Mouse (Mus musculus): ENCODE results near the gene Atg10. TPM values are rescaled to one million over a fixed set of nuclear protein-coding genes. Genes with fewer than 3 reads are reported as not detected.
"Not testable (repeated sequence)": the region's sequence is repeated elsewhere in the genome, so short reads cannot be mapped to it uniquely, and the experiment has no call there.

Atg10 gene
- polyA plus RNA-seq (2014; fragmentation: Nextera tagmentation; extraction: Ambion mirVana): 7.9 and 8.2 TPM in 2 replicates

DNA sequence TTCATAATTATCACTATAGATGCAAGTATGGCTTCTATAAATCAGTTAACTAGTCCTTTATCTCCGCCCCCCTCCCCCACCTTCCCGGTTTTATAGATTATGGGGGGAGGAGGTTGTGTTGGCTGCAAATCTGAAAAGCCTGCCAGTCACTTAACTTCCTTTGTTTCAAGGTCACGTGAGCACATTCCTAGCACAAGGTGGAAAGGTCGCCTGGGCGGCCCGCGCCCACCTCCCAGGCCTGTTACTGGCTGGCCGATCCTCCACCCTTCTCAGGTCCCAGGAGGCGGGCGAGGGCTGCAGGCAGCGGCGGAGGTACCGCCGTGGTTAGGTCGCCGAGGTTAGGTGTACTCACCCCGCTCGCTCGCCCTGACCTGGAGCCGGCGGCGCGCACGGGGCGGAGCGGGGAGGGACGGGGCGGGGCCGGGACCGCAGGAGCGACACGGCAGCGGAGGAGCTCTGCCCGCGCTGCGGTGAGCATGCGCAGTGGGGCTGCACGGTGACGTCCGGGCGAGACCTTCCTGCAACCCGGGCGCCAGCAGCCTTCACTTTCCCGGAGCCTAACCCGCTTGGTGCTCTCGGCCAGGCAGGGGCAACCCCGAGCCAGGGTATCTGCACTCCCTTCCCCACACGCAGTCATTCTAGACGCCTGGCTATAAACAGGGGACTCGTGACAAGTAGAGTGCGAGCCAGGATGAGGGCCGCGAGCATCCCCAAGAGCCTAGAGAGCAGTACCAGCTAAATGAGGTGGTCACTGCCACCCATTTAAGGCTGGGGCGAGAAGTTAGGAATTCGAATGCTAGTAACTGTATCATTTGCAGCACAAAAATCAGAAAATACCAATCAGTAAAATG lies at the start of gene Atg10:
Gene Atg10, minus strand, starts transcription at position 382 of the 851 bp plus-strand sequence.
- WGBS: under 1% methylated on average over 55 of the region's 55 CpGs
- Histone ChIP-seq H3K4me1 (replicated peaks; ENCODE audit: control insufficient read depth, insufficient read depth, low read length) (peaks cover 6% of the 10 kb centered on the region), H3K4me3 (ENCODE audit: low read depth, low read length) (peak within 1 kb of the TSS; percentile 73), H3K9ac (ENCODE audit: low read depth, low read length) (peak within 1 kb of the TSS; percentile 78), H3K27me3 (replicated peaks; ENCODE audit: control insufficient read depth, insufficient read depth, low read length) (no peaks in the 10 kb centered on the region), H3K36me3 (ENCODE audit: control insufficient read depth, insufficient read depth, low read length) (no peaks in the 10 kb centered on the region), H3K27ac (ENCODE audit: low read depth, low read length) (peak within 1 kb of the TSS; percentile 86), H3K4me2 (peak within 1 kb of the TSS; percentile 70), H3K9me3 (ENCODE audit: control insufficient read depth, low read length) (no peaks in the 10 kb centered on the region)
- DNase-seq (ENCODE audit: low spot score) (peak; percentile 95), ATAC-seq (replicated peaks; ENCODE audit: low FRiP score) (peak; percentile 98)

GRCm38 (mm10) chr13:91252406-91252805 lies 28.6 kb upstream of the Atg10 start:
- Histone ChIP-seq H3K27me3 (replicated peaks; ENCODE audit: control insufficient read depth, insufficient read depth, low read length) (no peaks in the 10 kb centered on the region), H3K36me3 (ENCODE audit: control insufficient read depth, insufficient read depth, low read length) (no peaks in the 10 kb centered on the region), H3K9me3 (ENCODE audit: control insufficient read depth, low read length) (no peaks in the 10 kb centered on the region), H3K4me1 (replicated peaks; ENCODE audit: control insufficient read depth, insufficient read depth, low read length) (no peaks in the 10 kb centered on the region), H3K4me3 (ENCODE audit: low read depth, low read length) (no peak overlapping the region), H3K27ac (ENCODE audit: low read depth, low read length) (no peak overlapping the region), H3K4me2 (no peak overlapping the region), H3K9ac (ENCODE audit: low read depth, low read length) (no peak overlapping the region)
- DNase-seq (ENCODE audit: low spot score): no peak
- ATAC-seq (replicated peaks; ENCODE audit: low FRiP score): no peak
- WGBS: 83% methylated on average over 3 of the region's 3 CpGs

GRCm38 (mm10) chr13:91251636-91252035 lies 27.9 kb upstream of the Atg10 start:
- 60% methylated on average over 1 of the region's 1 CpGs for WGBS
- no peaks in the 10 kb centered on the region for H3K4me1 ChIP-seq (replicated peaks; ENCODE audit: control insufficient read depth, insufficient read depth, low read length)
- H3K9ac ChIP-seq (ENCODE audit: low read depth, low read length): no peak overlapping the region
- H3K36me3 ChIP-seq (ENCODE audit: control insufficient read depth, insufficient read depth, low read length): no peaks in the 10 kb centered on the region
- H3K4me2 ChIP-seq: no peak overlapping the region
- DNase-seq (ENCODE audit: low spot score) (no peak), ATAC-seq (replicated peaks; ENCODE audit: low FRiP score) (no peak)
- H3K9me3 ChIP-seq (ENCODE audit: control insufficient read depth, low read length): no peaks in the 10 kb centered on the region
- no peak overlapping the region for H3K4me3 ChIP-seq (ENCODE audit: low read depth, low read length)
- H3K27ac ChIP-seq (ENCODE audit: low read depth, low read length): no peak overlapping the region
- no peaks in the 10 kb centered on the region for H3K27me3 ChIP-seq (replicated peaks; ENCODE audit: control insufficient read depth, insufficient read depth, low read length)

- 62% methylated on average over 2 of the region's 2 CpGs for WGBS
- not testable (repeated sequence) for ATAC-seq (replicated peaks; ENCODE audit: low FRiP score)
These were observed 26.3 kb upstream of the Atg10 start for GRCm38 (mm10) chr13:91250050-91250449.

DNA sequence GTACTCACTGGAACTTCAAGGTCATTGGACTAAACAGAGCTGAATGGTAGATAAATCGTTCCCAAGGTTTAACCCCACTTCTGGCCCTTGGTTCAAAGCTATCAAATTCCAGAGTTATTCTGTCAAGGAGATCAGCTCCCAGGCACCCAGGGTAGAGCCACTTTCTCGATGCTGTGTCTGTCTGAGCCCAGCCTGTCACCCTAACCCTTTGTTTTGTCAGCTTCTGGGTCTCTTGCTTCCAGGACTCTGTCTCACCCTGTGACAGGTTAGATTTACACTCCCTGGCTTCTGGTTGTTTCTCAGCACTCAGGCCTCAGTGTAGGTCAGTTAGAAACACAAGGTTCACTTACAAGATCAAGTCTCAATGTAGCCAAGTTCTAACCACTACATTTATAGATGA lies 22.7 kb upstream of the Atg10 start:
- Histone ChIP-seq H3K27ac (ENCODE audit: low read depth, low read length) (no peak overlapping the region), H3K36me3 (ENCODE audit: control insufficient read depth, insufficient read depth, low read length) (no peaks in the 10 kb centered on the region), H3K9ac (ENCODE audit: low read depth, low read length) (no peak overlapping the region), H3K4me1 (replicated peaks; ENCODE audit: control insufficient read depth, insufficient read depth, low read length) (no peaks in the 10 kb centered on the region), H3K27me3 (replicated peaks; ENCODE audit: control insufficient read depth, insufficient read depth, low read length) (no peaks in the 10 kb centered on the region), H3K4me3 (ENCODE audit: low read depth, low read length) (no peak overlapping the region), H3K4me2 (no peak overlapping the region), H3K9me3 (ENCODE audit: control insufficient read depth, low read length) (no peaks in the 10 kb centered on the region)
- ATAC-seq (replicated peaks; ENCODE audit: low FRiP score): no peak
- 63% methylated on average over 2 of the region's 2 CpGs for WGBS
- no peak for DNase-seq (ENCODE audit: low spot score)

More at GRCm38 (mm10) chr13:91250050-91250449, 26.3 kb upstream of the Atg10 start:
- H3K4me1 ChIP-seq (replicated peaks; ENCODE audit: control insufficient read depth, insufficient read depth, low read length); DNase-seq (ENCODE audit: low spot score); H3K9ac ChIP-seq (ENCODE audit: low read depth, low read length); H3K4me2 ChIP-seq; H3K27ac ChIP-seq (ENCODE audit: low read depth, low read length); H3K27me3 ChIP-seq (replicated peaks; ENCODE audit: control insufficient read depth, insufficient read depth, low read length); H3K36me3 ChIP-seq (ENCODE audit: control insufficient read depth, insufficient read depth, low read length); H3K4me3 ChIP-seq (ENCODE audit: low read depth, low read length); H3K9me3 ChIP-seq (ENCODE audit: control insufficient read depth, low read length): not testable (repeated sequence)

GRCm38 (mm10) chr13:91237976-91238375 lies 14.2 kb upstream of the Atg10 start:
- Histone ChIP-seq H3K9me3 (ENCODE audit: control insufficient read depth, low read length) (no peaks in the 10 kb centered on the region), H3K27ac (ENCODE audit: low read depth, low read length) (no peak overlapping the region), H3K4me3 (ENCODE audit: low read depth, low read length) (no peak overlapping the region), H3K4me2 (no peak overlapping the region), H3K9ac (ENCODE audit: low read depth, low read length) (no peak overlapping the region), H3K4me1 (replicated peaks; ENCODE audit: control insufficient read depth, insufficient read depth, low read length) (no peaks in the 10 kb centered on the region), H3K27me3 (replicated peaks; ENCODE audit: control insufficient read depth, insufficient read depth, low read length) (no peaks in the 10 kb centered on the region), H3K36me3 (ENCODE audit: control insufficient read depth, insufficient read depth, low read length) (no peaks in the 10 kb centered on the region)
- 77% methylated on average over 3 of the region's 3 CpGs for WGBS
- no peak for ATAC-seq (replicated peaks; ENCODE audit: low FRiP score)
- DNase-seq (ENCODE audit: low spot score): no peak

- Histone ChIP-seq H3K27ac (ENCODE audit: low read depth, low read length) (no peak overlapping the region), H3K4me3 (ENCODE audit: low read depth, low read length) (no peak overlapping the region), H3K27me3 (replicated peaks; ENCODE audit: control insufficient read depth, insufficient read depth, low read length) (no peaks in the 10 kb centered on the region), H3K36me3 (ENCODE audit: control insufficient read depth, insufficient read depth, low read length) (no peaks in the 10 kb centered on the region), H3K4me2 (no peak overlapping the region), H3K9me3 (ENCODE audit: control insufficient read depth, low read length) (no peaks in the 10 kb centered on the region), H3K9ac (ENCODE audit: low read depth, low read length) (no peak overlapping the region), H3K4me1 (replicated peaks; ENCODE audit: control insufficient read depth, insufficient read depth, low read length) (no peaks in the 10 kb centered on the region)
- ATAC-seq (replicated peaks; ENCODE audit: low FRiP score) (no peak), DNase-seq (ENCODE audit: low spot score) (no peak)
- 79% methylated on average over 2 of the region's 2 CpGs for WGBS
These were observed 13.1 kb upstream of the Atg10 start for GRCm38 (mm10) chr13:91236884-91237283.

- WGBS: 60% methylated on average over 2 of the region's 2 CpGs
- Histone ChIP-seq H3K9me3 (ENCODE audit: control insufficient read depth, low read length) (no peaks in the 10 kb centered on the region), H3K36me3 (ENCODE audit: control insufficient read depth, insufficient read depth, low read length) (no peaks in the 10 kb centered on the region), H3K9ac (ENCODE audit: low read depth, low read length) (peak overlapping the region; percentile 78), H3K4me3 (ENCODE audit: low read depth, low read length) (peak overlapping the region; percentile 73), H3K4me2 (peak overlapping the region; percentile 70), H3K27me3 (replicated peaks; ENCODE audit: control insufficient read depth, insufficient read depth, low read length) (no peaks in the 10 kb centered on the region), H3K4me1 (replicated peaks; ENCODE audit: control insufficient read depth, insufficient read depth, low read length) (peaks cover 6% of the 10 kb centered on the region), H3K27ac (ENCODE audit: low read depth, low read length) (peak overlapping the region; percentile 86)
- ATAC-seq (replicated peaks; ENCODE audit: low FRiP score) (0 out of 2 replicates have a peak, but pooled peaks have one; percentile 4), DNase-seq (ENCODE audit: low spot score) (no peak)
These were observed 658 bp upstream of the Atg10 start for GRCm38 (mm10) chr13:91224438-91224814.

GRCm38 (mm10) chr13:91223063-91223462 lies 705 bp downstream of the Atg10 start:
- DNase-seq (ENCODE audit: low spot score): no peak
- Histone ChIP-seq H3K27ac (ENCODE audit: low read depth, low read length) (peak overlapping the region; percentile 86; the same call in 1 of the 2 replicates), H3K4me3 (ENCODE audit: low read depth, low read length) (peak overlapping the region; percentile 73), H3K4me2 (peak overlapping the region; percentile 70), H3K4me1 (replicated peaks; ENCODE audit: control insufficient read depth, insufficient read depth, low read length) (peaks cover 6% of the 10 kb centered on the region), H3K36me3 (ENCODE audit: control insufficient read depth, insufficient read depth, low read length) (no peaks in the 10 kb centered on the region), H3K9ac (ENCODE audit: low read depth, low read length) (peak overlapping the region; percentile 78; the same call in 1 of the 2 replicates), H3K9me3 (ENCODE audit: control insufficient read depth, low read length) (no peaks in the 10 kb centered on the region), H3K27me3 (replicated peaks; ENCODE audit: control insufficient read depth, insufficient read depth, low read length) (no peaks in the 10 kb centered on the region)
- WGBS: 60% methylated on average over 1 of the region's 1 CpGs
- no peak for ATAC-seq (replicated peaks; ENCODE audit: low FRiP score)
